Mouse (Mus musculus): Measurements from ENCODE around the gene Fhit. TPM values are rescaled to one million over a fixed set of nuclear protein-coding genes. Genes with fewer than 3 reads are reported as not detected.

The Fhit gene
- polyA plus RNA-seq, 1 experiment from 2014 or later: 3.3 TPM

GRCm38 (mm10) chr14:10129088-10129487 is 1032.7 kb downstream of the Fhit start:
- H3K36me3 ChIP-seq (replicated peaks): no peaks in the 10 kb centered on the region
- no peak overlapping the region for H3K27ac ChIP-seq
- H3K27me3 ChIP-seq: no peaks in the 10 kb centered on the region
- no peak overlapping the region for H3K4me3 ChIP-seq (replicated peaks)
- no peaks in the 10 kb centered on the region for H3K9me3 ChIP-seq
- H3K4me2 ChIP-seq: no peak overlapping the region
- H3K9ac ChIP-seq: no peak overlapping the region
- no peak for ATAC-seq (ENCODE audit: low FRiP score)
- WGBS: 90% methylated on average over 7 of the region's 7 CpGs
- no peaks in the 10 kb centered on the region for H3K4me1 ChIP-seq

- no peak for ATAC-seq (ENCODE audit: low FRiP score)
- Histone ChIP-seq H3K36me3 (replicated peaks) (no peaks in the 10 kb centered on the region), H3K9me3 (no peaks in the 10 kb centered on the region)
Measured at GRCm38 (mm10) chr14:10126536-10126935, 1035.3 kb downstream of the Fhit start.

GRCm38 (mm10) chr14:10122176-10122575 is 1039.7 kb downstream of the Fhit start:
- Histone ChIP-seq H3K9me3 (no peaks in the 10 kb centered on the region), H3K4me3 (replicated peaks) (no peak overlapping the region), H3K9ac (no peak overlapping the region), H3K27ac (no peak overlapping the region), H3K36me3 (replicated peaks) (no peaks in the 10 kb centered on the region), H3K4me1 (no peaks in the 10 kb centered on the region), H3K4me2 (no peak overlapping the region), H3K27me3 (no peaks in the 10 kb centered on the region)
- no peak for ATAC-seq (ENCODE audit: low FRiP score)
- 71% methylated on average over 4 of the region's 4 CpGs for WGBS

More at GRCm38 (mm10) chr14:10126536-10126935, 1035.3 kb downstream of the Fhit start:
- Histone ChIP-seq H3K27me3 (no peaks in the 10 kb centered on the region), H3K4me1 (no peaks in the 10 kb centered on the region), H3K27ac (no peak overlapping the region), H3K9ac (no peak overlapping the region), H3K4me2 (no peak overlapping the region), H3K4me3 (replicated peaks) (no peak overlapping the region)

- no peak overlapping the region for H3K4me2 ChIP-seq
- H3K9me3 ChIP-seq: no peaks in the 10 kb centered on the region
- H3K27me3 ChIP-seq: no peaks in the 10 kb centered on the region
- 92% methylated on average over 2 of the region's 2 CpGs for WGBS
- H3K27ac ChIP-seq: no peak overlapping the region
- H3K4me3 ChIP-seq (replicated peaks): no peak overlapping the region
- H3K36me3 ChIP-seq (replicated peaks): no peaks in the 10 kb centered on the region
- ATAC-seq (ENCODE audit: low FRiP score): no peak
- no peaks in the 10 kb centered on the region for H3K4me1 ChIP-seq
- no peak overlapping the region for H3K9ac ChIP-seq
Measured at GRCm38 (mm10) chr14:10096236-10096635, 1065.6 kb downstream of the Fhit start.

- no peaks in the 10 kb centered on the region for H3K4me1 ChIP-seq
- H3K4me3 ChIP-seq (replicated peaks): no peak overlapping the region
- H3K9ac ChIP-seq: no peak overlapping the region
- H3K27ac ChIP-seq: no peak overlapping the region
- no peaks in the 10 kb centered on the region for H3K9me3 ChIP-seq
- H3K27me3 ChIP-seq: no peaks in the 10 kb centered on the region
- no peaks in the 10 kb centered on the region for H3K36me3 ChIP-seq (replicated peaks)
- no peak for ATAC-seq (ENCODE audit: low FRiP score)
- 87% methylated on average over 3 of the region's 3 CpGs for WGBS
- H3K4me2 ChIP-seq: no peak overlapping the region
Measured at GRCm38 (mm10) chr14:10079062-10079461, 1082.8 kb downstream of the Fhit start.

- Histone ChIP-seq H3K9ac (no peak overlapping the region), H3K36me3 (replicated peaks) (no peaks in the 10 kb centered on the region), H3K27ac (no peak overlapping the region), H3K4me2 (no peak overlapping the region), H3K4me1 (no peaks in the 10 kb centered on the region), H3K4me3 (replicated peaks) (no peak overlapping the region), H3K9me3 (no peaks in the 10 kb centered on the region), H3K27me3 (no peaks in the 10 kb centered on the region)
- no peak for ATAC-seq (ENCODE audit: low FRiP score)
- 67% methylated on average over 3 of the region's 3 CpGs for WGBS
Measured at GRCm38 (mm10) chr14:10049947-10050346, 1111.9 kb downstream of the Fhit start.

- ATAC-seq (ENCODE audit: low FRiP score): no peak
- no peak overlapping the region for H3K4me3 ChIP-seq (replicated peaks)
- H3K27me3 ChIP-seq: no peaks in the 10 kb centered on the region
- WGBS: 88% methylated on average over 2 of the region's 2 CpGs
- no peaks in the 10 kb centered on the region for H3K9me3 ChIP-seq
- no peaks in the 10 kb centered on the region for H3K4me1 ChIP-seq
- H3K4me2 ChIP-seq: no peak overlapping the region
- H3K36me3 ChIP-seq (replicated peaks): no peaks in the 10 kb centered on the region
- H3K9ac ChIP-seq: no peak overlapping the region
- no peak overlapping the region for H3K27ac ChIP-seq
Measured at GRCm38 (mm10) chr14:10047123-10047783, 1114.6 kb downstream of the Fhit start.

GRCm38 (mm10) chr14:10046336-10047122 is 1115.3 kb downstream of the Fhit start:
- Histone ChIP-seq H3K9ac (no peak overlapping the region), H3K36me3 (replicated peaks) (no peaks in the 10 kb centered on the region), H3K4me2 (no peak overlapping the region), H3K4me1 (no peaks in the 10 kb centered on the region), H3K27me3 (no peaks in the 10 kb centered on the region), H3K9me3 (no peaks in the 10 kb centered on the region), H3K27ac (no peak overlapping the region), H3K4me3 (replicated peaks) (no peak overlapping the region)
- WGBS: 14% methylated on average over 7 of the region's 7 CpGs
- 0 out of 2 replicates have a peak, but pooled peaks have one; percentile 39 for ATAC-seq (ENCODE audit: low FRiP score)

- no peaks in the 10 kb centered on the region for H3K9me3 ChIP-seq
- no peak overlapping the region for H3K27ac ChIP-seq
- 0 out of 2 replicates have a peak, but pooled peaks cover 4% of the 10 kb centered on the region for H3K4me1 ChIP-seq
- no peak overlapping the region for H3K4me3 ChIP-seq (replicated peaks)
- H3K9ac ChIP-seq: no peak overlapping the region
- no peak for ATAC-seq (ENCODE audit: low FRiP score)
- WGBS: 94% methylated on average over 6 of the region's 6 CpGs
- no peaks in the 10 kb centered on the region for H3K36me3 ChIP-seq (replicated peaks)
- no peak overlapping the region for H3K4me2 ChIP-seq
- peaks cover 12% of the 10 kb centered on the region for H3K27me3 ChIP-seq
Measured at GRCm38 (mm10) chr14:10038021-10038420, 1123.8 kb downstream of the Fhit start.

GRCm38 (mm10) chr14:10036685-10037215 is 1125.1 kb downstream of the Fhit start:
- Histone ChIP-seq H3K4me2 (no peak overlapping the region), H3K9ac (no peak overlapping the region), H3K9me3 (no peaks in the 10 kb centered on the region), H3K27me3 (peaks cover 12% of the 10 kb centered on the region), H3K4me1 (0 out of 2 replicates have a peak, but pooled peaks cover 4% of the 10 kb centered on the region), H3K4me3 (replicated peaks) (no peak overlapping the region), H3K36me3 (replicated peaks) (no peaks in the 10 kb centered on the region), H3K27ac (no peak overlapping the region)
- no peak for ATAC-seq (ENCODE audit: low FRiP score)
- WGBS: 61% methylated on average over 2 of the region's 2 CpGs

GRCm38 (mm10) chr14:10035682-10036081 is 1126.2 kb downstream of the Fhit start:
- Histone ChIP-seq H3K4me3 (replicated peaks) (no peak overlapping the region), H3K27me3 (peaks cover 12% of the 10 kb centered on the region), H3K4me2 (no peak overlapping the region), H3K4me1 (0 out of 2 replicates have a peak, but pooled peaks cover 4% of the 10 kb centered on the region), H3K9me3 (no peaks in the 10 kb centered on the region), H3K36me3 (replicated peaks) (no peaks in the 10 kb centered on the region), H3K27ac (no peak overlapping the region), H3K9ac (no peak overlapping the region)
- no peak for ATAC-seq (ENCODE audit: low FRiP score)
- whole genome bisulfite sequencing: 6% methylated on average over 3 of the region's 3 CpGs

- Histone ChIP-seq H3K4me3 (replicated peaks) (no peak overlapping the region), H3K36me3 (replicated peaks) (no peaks in the 10 kb centered on the region), H3K27ac (no peak overlapping the region), H3K4me1 (0 out of 2 replicates have a peak, but pooled peaks cover 4% of the 10 kb centered on the region), H3K4me2 (no peak overlapping the region), H3K27me3 (peaks cover 12% of the 10 kb centered on the region), H3K9ac (no peak overlapping the region), H3K9me3 (no peaks in the 10 kb centered on the region)
- 1% methylated on average over 2 of the region's 2 CpGs for WGBS
- no peak for ATAC-seq (ENCODE audit: low FRiP score)
Measured at GRCm38 (mm10) chr14:10035270-10035669, 1126.6 kb downstream of the Fhit start.
